Mouse (Mus musculus): ENCODE data around the gene Zfp93. TPM values are rescaled to one million over a fixed set of nuclear protein-coding genes. Genes with fewer than 3 reads are reported as not detected.

Zfp93 gene
- polyA plus RNA-seq, 1 experiment from 2014 or later = 9.3 TPM

DNA sequence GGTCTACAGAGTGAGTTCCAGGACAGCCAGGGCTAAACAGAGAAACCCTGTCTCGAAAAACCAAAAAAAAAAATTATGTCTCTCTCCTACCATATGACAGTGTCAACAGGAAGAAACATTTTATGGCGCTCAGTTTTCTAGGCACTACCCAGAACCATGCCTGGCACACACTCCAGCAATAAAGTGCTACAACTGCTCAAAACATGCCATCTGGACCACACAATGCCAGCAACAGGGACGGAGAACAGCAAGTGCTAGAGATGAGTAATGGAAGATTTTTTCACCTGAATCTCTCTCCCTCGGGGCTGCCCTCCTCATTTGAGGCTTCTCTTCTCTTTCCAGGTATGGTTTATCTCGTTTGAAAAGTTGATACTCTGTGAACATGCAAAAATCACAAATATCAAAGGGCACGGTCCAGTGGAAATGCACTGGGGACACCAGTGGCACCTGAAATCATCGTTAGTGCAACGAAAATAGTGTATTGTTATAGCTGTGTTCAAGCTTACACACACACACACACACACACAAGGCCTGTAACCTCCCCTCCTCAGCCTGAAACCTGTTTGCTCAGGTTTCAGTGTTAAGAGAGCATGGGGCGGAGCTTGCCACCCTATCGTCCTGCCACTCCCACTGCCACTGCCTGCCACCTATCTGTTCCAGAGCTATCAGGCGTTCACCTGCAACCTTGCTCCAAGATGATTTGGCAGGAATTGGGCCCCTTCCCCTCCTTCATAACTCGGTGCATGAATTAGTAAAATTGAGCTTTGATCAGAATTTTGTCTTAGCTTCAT lies 23.0 kb downstream of the Zfp93 start:
- H3K9ac ChIP-seq = no peak overlapping the region
- no peak overlapping the region for H3K4me2 ChIP-seq
- H3K36me3 ChIP-seq = peaks cover 77% of the 10 kb centered on the region
- H3K4me1 ChIP-seq = peaks cover 7% of the 10 kb centered on the region
- no peak overlapping the region for H3K27ac ChIP-seq
- 73% methylated on average over 12 of the region's 12 CpGs for WGBS
- no peaks in the 10 kb centered on the region for H3K27me3 ChIP-seq
- ATAC-seq (ENCODE audit: borderline replicate concordance, extremely low read depth, low FRiP score, low TSS enrichment) = no peak
- H3K4me3 ChIP-seq = no peak overlapping the region
- H3K9me3 ChIP-seq = no peaks in the 10 kb centered on the region

DNA sequence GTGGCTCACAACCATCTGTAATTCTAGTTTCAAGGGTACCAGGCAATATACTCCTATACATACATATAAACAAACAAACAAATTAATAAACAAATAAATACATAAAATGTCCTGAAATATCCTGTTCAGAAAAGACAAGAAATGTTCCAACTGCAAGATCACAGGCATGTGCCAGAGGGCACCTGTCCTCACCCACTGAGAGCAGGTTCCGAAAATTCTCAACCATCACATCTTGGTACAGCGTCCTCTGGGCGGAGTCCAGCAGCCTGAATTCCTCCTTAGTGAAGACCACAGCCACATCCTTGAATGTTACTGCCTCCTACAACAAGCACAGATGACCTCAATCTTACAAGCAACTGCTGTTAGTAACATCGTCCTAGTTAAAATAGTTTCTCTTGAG lies 24.5 kb downstream of the Zfp93 start:
- no peak overlapping the region for H3K4me3 ChIP-seq
- 98% methylated on average over 4 of the region's 4 CpGs for WGBS
- H3K27me3 ChIP-seq = no peaks in the 10 kb centered on the region
- H3K27ac ChIP-seq = no peak overlapping the region
- H3K4me1 ChIP-seq = peaks cover 9% of the 10 kb centered on the region
- no peak overlapping the region for H3K9ac ChIP-seq
- no peak for ATAC-seq (ENCODE audit: borderline replicate concordance, extremely low read depth, low FRiP score, low TSS enrichment)
- H3K36me3 ChIP-seq = peaks cover 71% of the 10 kb centered on the region
- no peaks in the 10 kb centered on the region for H3K9me3 ChIP-seq
- H3K4me2 ChIP-seq = no peak overlapping the region

- peaks cover 15% of the 10 kb centered on the region for H3K4me1 ChIP-seq
- H3K9ac ChIP-seq = no peak overlapping the region
- no peak overlapping the region for H3K4me2 ChIP-seq
- H3K9me3 ChIP-seq = no peaks in the 10 kb centered on the region
- no peak overlapping the region for H3K27ac ChIP-seq
- no peak overlapping the region for H3K4me3 ChIP-seq
- H3K27me3 ChIP-seq = no peaks in the 10 kb centered on the region
- 97% methylated on average over 7 of the region's 7 CpGs for WGBS
- no peak for ATAC-seq (ENCODE audit: borderline replicate concordance, extremely low read depth, low FRiP score, low TSS enrichment)
- peaks cover 65% of the 10 kb centered on the region for H3K36me3 ChIP-seq
These were observed 25.2 kb downstream of the Zfp93 start for GRCm38 (mm10) chr7:24295376-24295775.

GRCm38 (mm10) chr7:24296386-24296785 lies 26.2 kb downstream of the Zfp93 start:
- Histone ChIP-seq H3K27me3 (no peaks in the 10 kb centered on the region), H3K4me2 (no peak overlapping the region), H3K9me3 (no peaks in the 10 kb centered on the region), H3K27ac (no peak overlapping the region), H3K4me3 (no peak overlapping the region), H3K4me1 (peaks cover 22% of the 10 kb centered on the region), H3K9ac (no peak overlapping the region), H3K36me3 (peaks cover 55% of the 10 kb centered on the region)
- ATAC-seq (ENCODE audit: borderline replicate concordance, extremely low read depth, low FRiP score, low TSS enrichment) = no peak
- WGBS = 92% methylated on average over 7 of the region's 7 CpGs

GRCm38 (mm10) chr7:24297361-24298095 lies 27.3 kb downstream of the Zfp93 start:
- 89% methylated on average over 15 of the region's 15 CpGs for WGBS
- Histone ChIP-seq H3K27me3 (no peaks in the 10 kb centered on the region), H3K36me3 (peaks cover 51% of the 10 kb centered on the region), H3K4me2 (peak overlapping the region; percentile 91), H3K4me3 (peak overlapping the region; percentile 67; the same call in 1 of the 2 replicates), H3K9ac (0 out of 2 replicates have a peak overlapping the region, but pooled peaks have one; percentile 74), H3K4me1 (peaks cover 22% of the 10 kb centered on the region), H3K9me3 (no peaks in the 10 kb centered on the region), H3K27ac (no peak overlapping the region)
- no peak for ATAC-seq (ENCODE audit: borderline replicate concordance, extremely low read depth, low FRiP score, low TSS enrichment)

DNA sequence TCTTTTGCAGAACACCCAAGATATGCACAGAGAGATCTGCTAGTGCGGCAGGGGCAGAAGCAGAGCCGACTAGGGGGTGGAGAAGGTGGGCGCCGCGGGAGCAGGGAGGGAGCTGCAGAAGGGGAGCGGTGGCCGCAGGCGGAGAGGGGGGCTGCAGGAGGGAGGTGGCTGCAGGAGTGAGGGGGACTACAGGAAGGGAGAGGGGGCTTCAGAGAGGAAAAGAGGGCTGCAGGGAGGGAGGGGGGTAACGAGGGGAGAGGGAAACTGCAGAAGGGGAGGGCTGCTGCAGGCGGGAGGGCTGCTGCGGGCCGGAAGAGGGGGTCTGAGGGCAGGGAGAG lies 28.4 kb downstream of the Zfp93 start:
- peak overlapping the region; percentile 91 for H3K4me2 ChIP-seq
- peak overlapping the region; percentile 67 for H3K4me3 ChIP-seq
- H3K27ac ChIP-seq = peak overlapping the region; percentile 92
- H3K27me3 ChIP-seq = no peaks in the 10 kb centered on the region
- ATAC-seq (ENCODE audit: borderline replicate concordance, extremely low read depth, low FRiP score, low TSS enrichment) = no peak
- WGBS = 3% methylated on average over 12 of the region's 12 CpGs
- peaks cover 22% of the 10 kb centered on the region for H3K4me1 ChIP-seq
- no peaks in the 10 kb centered on the region for H3K9me3 ChIP-seq
- H3K9ac ChIP-seq = peak overlapping the region; percentile 74
- H3K36me3 ChIP-seq = peaks cover 49% of the 10 kb centered on the region

DNA sequence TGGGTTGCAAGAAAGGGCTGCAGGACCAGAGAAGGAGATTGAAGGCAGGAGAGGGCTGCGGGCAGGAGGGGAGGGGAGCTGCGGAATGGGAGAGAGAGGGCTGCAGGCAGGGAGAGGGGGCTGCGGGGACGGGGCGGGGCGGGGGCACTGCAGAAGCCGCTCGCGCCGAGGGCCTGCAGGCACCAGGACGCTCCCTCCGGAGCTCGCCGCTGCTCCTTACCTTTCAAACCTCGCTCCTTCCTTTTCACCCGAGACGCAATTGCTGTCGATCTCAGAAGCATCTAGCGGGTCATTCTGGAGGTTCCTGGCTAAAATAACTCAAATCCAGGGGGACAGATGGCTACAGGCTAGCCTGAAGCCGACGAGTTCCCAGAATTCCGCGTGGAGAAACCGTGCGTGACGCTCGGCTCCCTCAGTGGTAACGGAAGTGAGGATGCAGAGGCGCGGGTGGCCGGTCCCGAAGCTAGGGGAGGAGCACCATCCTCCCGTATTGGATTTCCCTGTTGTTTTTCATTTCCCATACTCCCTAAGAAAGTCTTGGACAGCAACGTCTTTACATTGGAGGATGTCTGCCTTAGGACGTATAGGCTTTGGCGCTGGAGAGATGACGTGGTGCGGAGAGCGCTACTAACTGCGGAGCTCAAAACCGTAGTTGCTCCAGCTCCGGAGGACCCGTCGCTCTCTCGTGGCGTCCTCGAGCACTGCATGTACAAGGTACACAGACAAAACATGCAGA lies 28.9 kb downstream of the Zfp93 start:
- Histone ChIP-seq H3K4me3 (peak overlapping the region; percentile 67), H3K36me3 (peaks cover 46% of the 10 kb centered on the region), H3K4me1 (peaks cover 22% of the 10 kb centered on the region), H3K27ac (peak overlapping the region; percentile 92), H3K4me2 (peak overlapping the region; percentile 91), H3K9me3 (no peaks in the 10 kb centered on the region), H3K9ac (peak overlapping the region; percentile 74), H3K27me3 (no peaks in the 10 kb centered on the region)
- peak; percentile 89 for ATAC-seq (ENCODE audit: borderline replicate concordance, extremely low read depth, low FRiP score, low TSS enrichment)
- under 1% methylated on average over 46 of the region's 47 CpGs for WGBS

GRCm38 (mm10) chr7:24299823-24300481 lies 29.7 kb downstream of the Zfp93 start:
- Histone ChIP-seq H3K27ac (peak overlapping the region; percentile 92), H3K27me3 (no peaks in the 10 kb centered on the region), H3K4me2 (peak overlapping the region; percentile 91), H3K36me3 (peaks cover 37% of the 10 kb centered on the region), H3K4me3 (peak overlapping the region; percentile 67), H3K9ac (peak overlapping the region; percentile 43), H3K9me3 (no peaks in the 10 kb centered on the region), H3K4me1 (peaks cover 22% of the 10 kb centered on the region)
- WGBS = 1% methylated on average over 18 of the region's 18 CpGs
- ATAC-seq (ENCODE audit: borderline replicate concordance, extremely low read depth, low FRiP score, low TSS enrichment) = peak; percentile 3; the same call in 1 of the 2 replicates

DNA sequence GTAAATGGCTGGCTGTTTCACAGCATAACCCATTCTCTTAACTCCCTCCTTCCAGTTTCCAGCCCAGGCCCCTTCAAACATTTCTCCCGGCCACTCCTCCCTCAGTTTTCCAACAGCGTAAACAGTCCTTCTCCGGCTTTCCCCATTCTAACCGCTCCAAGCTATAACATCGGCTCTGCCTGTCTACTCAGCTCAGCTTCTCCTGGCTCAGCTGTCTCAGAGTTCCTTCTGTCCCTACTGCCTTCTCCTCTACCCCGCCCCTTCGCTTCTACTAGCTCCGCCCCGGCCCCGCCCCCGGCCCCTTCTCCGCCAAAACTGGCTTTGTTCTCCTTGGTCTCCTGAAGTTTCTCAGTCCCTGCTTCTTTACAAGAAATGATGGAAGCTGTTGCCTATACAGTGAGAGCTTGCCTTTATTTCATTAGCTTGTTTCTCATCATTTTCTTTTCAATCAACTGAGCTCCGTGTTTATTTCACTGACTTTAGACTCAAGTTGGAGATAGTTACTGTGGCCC lies 30.6 kb downstream of the Zfp93 start, which contains the start of gene Zfp61:
Gene Zfp61 (minus strand): TSS at position 462 of the 512 bp plus-strand sequence.
- Histone ChIP-seq H3K9me3 (no peaks in the 10 kb centered on the region), H3K4me2 (peak within 1 kb of the TSS; percentile 91), H3K4me3 (peak within 1 kb of the TSS; percentile 67), H3K4me1 (peaks cover 22% of the 10 kb centered on the region), H3K27me3 (no peaks in the 10 kb centered on the region), H3K36me3 (peaks cover 31% of the 10 kb centered on the region), H3K27ac (peak within 1 kb of the TSS; percentile 92), H3K9ac (peak within 1 kb of the TSS; percentile 43; the same call in 1 of the 2 replicates)
- peak; percentile 72; the same call in 1 of the 2 replicates for ATAC-seq (ENCODE audit: borderline replicate concordance, extremely low read depth, low FRiP score, low TSS enrichment)
- under 1% methylated on average over 13 of the region's 13 CpGs for WGBS

DNA sequence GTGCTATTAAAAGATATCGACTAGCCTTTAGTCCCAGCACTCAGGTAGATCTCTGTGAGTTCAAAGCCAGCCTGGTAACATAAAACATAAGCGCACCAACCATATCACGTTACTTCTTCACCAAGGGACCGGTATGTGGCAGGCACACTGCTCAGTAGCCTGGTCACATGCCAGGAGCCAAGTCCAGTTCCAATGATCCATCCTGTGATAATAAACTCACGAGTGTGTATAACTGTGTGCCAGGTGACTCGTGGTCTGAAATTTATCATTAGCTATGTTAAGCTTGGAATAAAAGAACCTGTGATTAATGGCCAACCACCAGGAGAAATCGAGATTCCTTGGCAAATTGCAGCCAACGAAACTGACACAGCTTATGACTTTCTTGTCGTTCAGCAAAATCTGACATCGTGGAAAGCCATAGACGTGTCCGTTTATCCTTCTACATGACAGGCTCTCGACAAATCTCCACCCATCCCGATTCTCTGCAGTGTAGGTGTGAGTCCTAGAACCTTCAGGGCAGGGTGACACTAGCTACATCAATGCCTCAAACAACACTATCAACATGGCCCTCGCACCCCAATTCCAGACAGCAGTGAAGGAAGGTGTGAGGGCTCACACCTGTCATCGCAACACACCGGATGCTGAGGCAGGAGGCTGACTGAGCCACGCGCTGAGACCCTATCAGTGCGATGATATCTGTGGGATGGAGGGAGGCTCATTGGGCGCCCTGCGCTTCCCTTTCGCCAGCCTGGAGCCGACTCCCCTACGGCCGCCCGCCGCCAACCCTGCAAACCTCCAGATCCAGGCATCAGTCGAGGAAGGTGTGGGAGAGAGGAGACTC lies 45.7 kb downstream of the Zfp93 start:
- H3K27ac ChIP-seq = no peak overlapping the region
- H3K9ac ChIP-seq = peak overlapping the region; percentile 51
- ATAC-seq (ENCODE audit: borderline replicate concordance, extremely low read depth, low FRiP score, low TSS enrichment) = peak; percentile 60; the same call in 1 of the 2 replicates
- peaks cover 7% of the 10 kb centered on the region; the same call in 1 of the 2 replicates for H3K36me3 ChIP-seq
- no peaks in the 10 kb centered on the region for H3K27me3 ChIP-seq
- H3K4me3 ChIP-seq = peak overlapping the region; percentile 57
- peak overlapping the region; percentile 71 for H3K4me2 ChIP-seq
- H3K4me1 ChIP-seq = 0 out of 2 replicates have a peak, but pooled peaks cover 8% of the 10 kb centered on the region
- 24% methylated on average over 29 of the region's 29 CpGs for WGBS
- no peaks in the 10 kb centered on the region for H3K9me3 ChIP-seq

All from lung, embryonic 15.5 days (tissue).